Mouse (Mus musculus) forebrain, embryonic 11.5 days (tissue): Measurements from ENCODE around the gene Lpxn. TPM values are rescaled to one million over a fixed set of nuclear protein-coding genes. Genes with fewer than 3 reads are reported as not detected.

Experiments used
- ATAC-seq: fragments of 200-750 bp; cut with Nextera tagmentation; replicated peaks from 2 replicates; pipeline ENCODE4 v1.8.0; 2017; ENCODE audit warnings: moderate TSS enrichment; ENCODE audit not compliant: low FRiP score
- DNase-seq: peaks from one replicate; pipeline ENCODE4 v3.0.0-alpha.2; 2017; ENCODE audit warnings: low spot score
- H3K27ac ChIP-seq: fragments of 300-500 bp; sonication (generic); 2 replicates; pipeline ENCODE4 v1.5.1; 2014; ENCODE audit warnings: low read depth, low read length
- H3K27me3 ChIP-seq: fragments of 300-500 bp; sonication (generic); 2 replicates; pipeline ENCODE4 v1.6.1; 2014; ENCODE audit warnings: mild to moderate bottlenecking, low read length, mixed read lengths; ENCODE audit not compliant: control insufficient read depth, insufficient read depth
- H3K36me3 ChIP-seq: fragments of 300-500 bp; sonication (generic); 2 replicates; pipeline ENCODE4 v1.6.1; 2014; ENCODE audit warnings: mild to moderate bottlenecking, low read length, moderate library complexity, mixed read lengths; ENCODE audit not compliant: control insufficient read depth, insufficient read depth
- H3K4me1 ChIP-seq: fragments of 300-500 bp; sonication (generic); replicated peaks from 2 replicates; pipeline ENCODE4 v1.6.1; 2014; ENCODE audit warnings: low read length, mixed read lengths; ENCODE audit not compliant: control insufficient read depth, insufficient read depth
- H3K4me2 ChIP-seq: fragments of 300-500 bp; sonication (generic); 2 replicates; pipeline ENCODE4 v1.6.1; 2014; ENCODE audit warnings: low read depth, mild to moderate bottlenecking, low read length, moderate library complexity, mixed read lengths; ENCODE audit not compliant: severe bottlenecking
- H3K4me3 ChIP-seq: fragments of 300-500 bp; sonication (generic); 2 replicates; pipeline ENCODE4 v1.5.1; 2014; ENCODE audit warnings: low read depth, low read length
- H3K9ac ChIP-seq: fragments of 300-500 bp; sonication (generic); 2 replicates; pipeline ENCODE4 v1.6.1; 2014; ENCODE audit warnings: low read length
- H3K9me3 ChIP-seq: fragments of 300-500 bp; sonication (generic); 2 replicates; pipeline ENCODE4 v1.6.1; 2016; ENCODE audit warnings: low read length, mixed read lengths; ENCODE audit not compliant: control insufficient read depth
- WGBS: fragments of 180-500 bp; shearing (Covaris S2); extraction: QIAGEN DNeasy Blood & Tissue Kit; methylation state at CpG from one replicate; pipeline ENCODE4 v1.1.7; 2014; 5-methylcytosine and 5-hydroxymethylcytosine counted together
- polyA plus RNA-seq: library from polyadenylated mRNA; unstranded; fragments of >200 nt; fragmentation: Nextera tagmentation; extraction: Ambion mirVana; gene quantifications from 2 replicates; pipeline ENCODE4 v1.2.1, GENCODE M21; 2014

Gene Lpxn
- polyA plus RNA-seq, 1 experiment from 2014 or later, result 1.2 TPM

DNA sequence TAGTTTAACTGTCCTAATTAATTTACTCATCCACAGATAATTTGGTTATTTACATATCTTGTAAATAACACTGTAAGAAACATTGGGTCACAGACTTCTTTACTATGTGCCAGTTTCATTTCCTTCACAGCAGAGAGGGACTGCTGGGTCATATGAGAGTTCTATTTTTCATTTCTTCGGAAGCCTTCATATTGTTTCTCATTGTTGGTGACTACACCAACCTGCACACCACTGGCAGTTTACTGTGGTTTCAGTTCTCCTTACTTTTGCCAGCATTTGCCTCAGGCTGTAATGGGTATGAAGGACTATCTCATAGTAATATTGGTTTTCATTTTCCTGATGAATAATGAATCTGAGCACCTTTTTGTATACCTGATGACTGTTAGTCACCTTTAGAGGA lies 22.5 kb downstream of the Lpxn start:
- no peak overlapping the region for H3K27ac ChIP-seq
- H3K4me2 ChIP-seq, result no peak overlapping the region
- no peak overlapping the region for H3K9ac ChIP-seq
- DNase-seq, result no peak
- no peaks in the 10 kb centered on the region for H3K4me1 ChIP-seq
- ATAC-seq, result no peak
- no peaks in the 10 kb centered on the region for H3K27me3 ChIP-seq
- 93% methylated on average over 1 of the region's 1 CpGs for WGBS
- H3K4me3 ChIP-seq, result no peak overlapping the region
- no peaks in the 10 kb centered on the region for H3K9me3 ChIP-seq
- no peaks in the 10 kb centered on the region for H3K36me3 ChIP-seq

DNA sequence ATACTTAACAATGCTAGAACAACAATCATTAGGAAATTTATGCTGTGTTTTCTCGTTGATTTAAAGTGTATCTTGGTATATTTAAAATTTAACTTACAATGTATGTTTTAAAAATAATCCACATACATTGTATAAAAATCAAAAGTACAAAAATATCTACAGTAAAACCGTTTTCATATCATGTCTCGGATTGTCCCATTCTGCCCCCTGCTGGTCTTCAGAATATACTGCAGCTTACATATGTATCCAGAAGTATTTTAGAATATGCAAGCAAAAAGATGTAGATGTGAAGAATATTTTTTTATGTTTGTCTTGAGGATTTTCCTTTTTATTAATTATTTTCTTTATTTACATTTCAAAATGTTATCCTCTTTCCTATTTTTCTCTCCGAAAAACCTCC lies 24.4 kb downstream of the Lpxn start:
- DNase-seq (no peak), ATAC-seq (no peak)
- no peak overlapping the region for H3K4me2 ChIP-seq
- no peak overlapping the region for H3K4me3 ChIP-seq
- no peak overlapping the region for H3K9ac ChIP-seq
- 40% methylated on average over 4 of the region's 4 CpGs for WGBS
- H3K27me3 ChIP-seq, result no peaks in the 10 kb centered on the region
- H3K9me3 ChIP-seq, result no peaks in the 10 kb centered on the region
- H3K36me3 ChIP-seq, result no peaks in the 10 kb centered on the region
- H3K4me1 ChIP-seq, result no peaks in the 10 kb centered on the region
- no peak overlapping the region for H3K27ac ChIP-seq

DNA sequence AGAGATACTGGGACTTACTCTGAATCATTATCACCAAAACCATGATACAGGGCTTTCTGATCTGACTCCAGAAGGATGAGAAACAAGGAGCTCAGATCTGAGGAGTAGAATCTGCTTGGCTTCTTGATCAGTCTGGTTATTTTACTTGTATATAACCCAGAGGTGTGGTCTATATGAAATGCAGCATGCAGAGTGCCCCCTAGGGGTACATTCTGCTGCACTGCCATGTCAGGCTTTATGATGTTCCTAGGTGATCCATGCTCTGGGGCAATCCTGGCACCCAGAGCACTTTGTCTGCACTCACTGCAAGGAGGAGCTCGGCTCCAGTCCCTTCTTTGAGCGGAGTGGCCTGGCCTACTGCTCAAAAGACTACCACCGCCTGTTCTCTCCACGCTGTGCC lies 28.6 kb downstream of the Lpxn start:
- H3K27me3 ChIP-seq, result no peaks in the 10 kb centered on the region
- ATAC-seq (no peak), DNase-seq (no peak)
- no peaks in the 10 kb centered on the region for H3K9me3 ChIP-seq
- no peak overlapping the region for H3K27ac ChIP-seq
- no peak overlapping the region for H3K9ac ChIP-seq
- H3K4me3 ChIP-seq, result no peak overlapping the region
- WGBS, result 69% methylated on average over 4 of the region's 4 CpGs
- H3K36me3 ChIP-seq, result no peaks in the 10 kb centered on the region
- no peaks in the 10 kb centered on the region for H3K4me1 ChIP-seq
- H3K4me2 ChIP-seq, result no peak overlapping the region

DNA sequence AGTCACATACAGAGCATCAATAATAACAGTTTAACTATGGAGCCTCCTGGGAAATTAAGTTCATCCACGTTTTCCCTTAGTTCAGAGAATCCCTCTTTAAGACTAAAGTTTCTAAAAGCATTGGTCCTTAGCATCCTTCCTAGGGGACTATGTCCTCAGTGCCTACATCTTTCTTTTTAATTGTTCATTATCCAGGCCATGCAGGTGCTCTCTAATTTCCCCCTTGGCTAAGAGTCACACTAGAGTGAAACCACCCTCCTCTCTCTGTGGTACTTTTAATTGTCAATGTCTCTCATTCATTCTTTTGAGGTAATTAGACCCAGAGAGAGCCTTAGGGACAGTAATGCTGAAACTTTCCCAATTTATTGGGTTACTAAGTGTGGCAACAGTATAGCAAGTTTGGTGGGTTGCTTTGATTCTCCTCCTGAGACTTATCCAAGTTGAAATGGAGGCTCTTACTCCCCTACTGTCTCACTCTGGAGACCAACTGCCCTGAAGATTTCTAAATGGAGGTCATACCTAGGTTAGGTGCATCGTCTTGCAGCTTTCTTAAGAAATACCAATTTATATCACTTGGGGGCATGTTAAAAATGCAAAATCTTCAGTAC lies 34.9 kb downstream of the Lpxn start:
- H3K27me3 ChIP-seq, result no peaks in the 10 kb centered on the region
- no peaks in the 10 kb centered on the region for H3K4me1 ChIP-seq
- no peak overlapping the region for H3K4me2 ChIP-seq
- H3K4me3 ChIP-seq, result no peak overlapping the region
- no peaks in the 10 kb centered on the region for H3K9me3 ChIP-seq
- H3K9ac ChIP-seq, result no peak overlapping the region
- H3K27ac ChIP-seq, result no peak overlapping the region
- DNase-seq (no peak), ATAC-seq (no peak)
- H3K36me3 ChIP-seq, result no peaks in the 10 kb centered on the region
- WGBS, result 70% methylated on average over 2 of the region's 2 CpGs

DNA sequence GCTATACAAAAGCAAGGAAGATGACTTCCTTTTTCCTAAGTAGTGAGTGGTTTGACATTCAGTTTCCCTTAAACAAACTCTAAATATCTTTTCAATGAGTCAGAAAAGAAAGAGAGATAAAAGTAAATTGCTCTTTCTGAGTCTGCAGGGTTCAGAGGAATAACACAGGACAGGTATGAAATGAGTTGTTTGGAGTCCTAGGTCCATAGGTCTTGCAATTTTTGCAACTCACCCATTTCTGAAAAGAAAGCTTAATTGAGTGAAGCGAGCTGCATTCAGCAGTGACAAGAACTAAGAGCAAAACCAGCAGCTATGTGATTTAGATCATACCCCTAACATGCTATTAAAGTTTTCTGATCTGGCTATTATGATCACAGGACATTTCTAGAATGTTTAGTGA lies 35.6 kb downstream of the Lpxn start:
- H3K9ac ChIP-seq, result no peak overlapping the region
- H3K27ac ChIP-seq, result no peak overlapping the region
- DNase-seq (no peak), ATAC-seq (no peak)
- no peaks in the 10 kb centered on the region for H3K4me1 ChIP-seq
- H3K27me3 ChIP-seq, result no peaks in the 10 kb centered on the region
- H3K4me2 ChIP-seq, result no peak overlapping the region
- no peaks in the 10 kb centered on the region for H3K36me3 ChIP-seq
- H3K4me3 ChIP-seq, result no peak overlapping the region
- H3K9me3 ChIP-seq, result no peaks in the 10 kb centered on the region
- 77% methylated on average over 1 of the region's 1 CpGs for WGBS

DNA sequence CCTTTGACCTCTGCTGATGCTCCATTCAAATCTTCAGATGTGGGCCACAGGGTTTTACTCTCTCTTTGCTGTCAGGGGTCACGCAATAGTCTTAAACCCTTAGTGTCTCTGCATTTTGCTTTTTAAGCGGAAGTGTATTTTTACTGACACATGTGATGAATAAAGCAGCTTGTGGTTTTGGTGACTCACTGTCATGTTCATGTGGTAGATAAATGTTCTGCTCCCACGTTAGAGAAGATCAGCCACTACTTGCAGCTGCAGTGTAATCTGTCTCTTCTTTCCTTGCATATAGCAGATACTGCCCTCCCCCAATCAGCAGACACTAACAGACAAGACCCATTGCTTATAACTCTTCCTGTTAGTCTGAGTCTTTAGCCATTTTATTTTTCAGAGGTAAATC lies 37.6 kb downstream of the Lpxn start:
- H3K27ac ChIP-seq, result no peak overlapping the region
- H3K36me3 ChIP-seq, result no peaks in the 10 kb centered on the region
- H3K4me1 ChIP-seq, result no peaks in the 10 kb centered on the region
- no peak overlapping the region for H3K4me2 ChIP-seq
- H3K4me3 ChIP-seq, result no peak overlapping the region
- no peaks in the 10 kb centered on the region for H3K9me3 ChIP-seq
- ATAC-seq (no peak), DNase-seq (no peak)
- H3K9ac ChIP-seq, result no peak overlapping the region
- no peaks in the 10 kb centered on the region for H3K27me3 ChIP-seq
- WGBS, result 91% methylated on average over 3 of the region's 3 CpGs

DNA sequence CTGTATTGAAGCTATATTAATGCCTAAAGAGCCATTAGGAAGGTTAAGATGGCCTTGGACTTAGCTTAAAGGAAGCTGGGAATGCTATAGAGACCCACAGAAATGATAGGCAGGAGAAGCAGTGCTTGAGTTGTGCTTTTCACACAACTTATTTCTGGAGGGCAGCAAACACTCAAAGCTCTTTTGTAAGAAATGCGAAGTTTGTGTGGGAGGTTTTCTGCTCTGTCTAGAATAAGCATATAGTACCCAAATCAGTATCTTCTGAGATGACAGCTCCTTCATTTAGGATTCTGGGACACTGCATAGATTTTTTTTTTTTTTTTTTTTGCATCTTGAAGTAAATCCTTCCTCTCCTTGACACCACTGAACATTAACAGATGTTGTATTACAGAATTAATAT lies 42.5 kb downstream of the Lpxn start:
- ATAC-seq (no peak), DNase-seq (no peak)
- no peak overlapping the region for H3K4me2 ChIP-seq
- no peaks in the 10 kb centered on the region for H3K27me3 ChIP-seq
- H3K4me1 ChIP-seq, result no peaks in the 10 kb centered on the region
- H3K4me3 ChIP-seq, result no peak overlapping the region
- H3K9ac ChIP-seq, result no peak overlapping the region
- H3K27ac ChIP-seq, result no peak overlapping the region
- no peaks in the 10 kb centered on the region for H3K9me3 ChIP-seq
- 85% methylated on average over 1 of the region's 1 CpGs for WGBS
- no peaks in the 10 kb centered on the region for H3K36me3 ChIP-seq

DNA sequence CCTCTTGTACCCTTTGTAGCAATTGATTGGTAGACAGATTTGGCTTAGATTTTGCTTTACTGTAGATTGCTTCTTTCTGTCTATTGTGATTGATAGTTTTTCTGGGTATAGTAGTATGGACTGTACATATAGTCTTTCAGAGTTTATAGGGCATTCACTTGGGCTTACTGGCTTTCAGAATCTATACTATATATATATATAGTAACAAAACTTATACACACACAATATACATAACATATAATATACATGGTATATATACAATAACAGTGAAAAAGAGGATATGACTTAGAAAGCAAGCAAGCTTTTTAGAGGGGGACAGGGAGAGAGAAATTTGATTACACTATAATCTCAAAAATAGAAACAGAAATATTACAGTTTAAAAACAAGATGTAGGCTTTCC lies 50.4 kb downstream of the Lpxn start, which contains the start of gene Gm5244:
Gene Gm5244 (plus strand): TSS at position 301 of the 400 bp plus-strand sequence.
- no peak for DNase-seq
- no peaks in the 10 kb centered on the region for H3K27me3 ChIP-seq
- no peaks in the 10 kb centered on the region for H3K36me3 ChIP-seq
- H3K9ac ChIP-seq, result no peak within 1 kb of the TSS
- no peaks in the 10 kb centered on the region for H3K4me1 ChIP-seq
- H3K9me3 ChIP-seq, result no peaks in the 10 kb centered on the region
- H3K27ac ChIP-seq, result no peak within 1 kb of the TSS
- no peak within 1 kb of the TSS for H3K4me3 ChIP-seq
- no peak for ATAC-seq
- H3K4me2 ChIP-seq, result no peak within 1 kb of the TSS

DNA sequence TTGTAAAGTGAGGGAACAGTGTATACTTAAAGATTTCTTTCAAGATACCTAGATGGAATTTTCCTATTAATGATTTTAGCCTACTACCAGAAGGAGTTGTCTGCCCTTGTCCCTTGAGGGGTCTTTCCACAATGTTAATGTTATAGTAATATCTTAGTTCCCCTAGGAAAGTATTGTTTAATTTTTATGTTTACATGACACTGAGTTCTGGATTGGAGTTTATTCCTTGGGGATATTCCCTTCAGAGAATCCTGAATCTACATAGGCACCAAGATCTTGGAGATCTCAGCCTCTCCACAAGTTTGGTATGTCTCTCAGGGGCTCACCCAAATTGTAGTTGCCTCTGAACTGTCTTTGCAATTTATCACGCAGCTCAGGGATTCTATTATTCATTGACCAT lies 61.0 kb downstream of the Lpxn start, which contains the start of gene Olfr1444:
Gene Olfr1444 (plus strand): TSS at position 301 of the 400 bp plus-strand sequence.
- no peak within 1 kb of the TSS for H3K4me2 ChIP-seq
- WGBS, result 54% methylated on average over 1 of the region's 1 CpGs

More for the DNA sequence above, 61.0 kb downstream of the Lpxn start, which contains the start of gene Olfr1444:
- H3K4me1 ChIP-seq, result no peaks in the 10 kb centered on the region
- DNase-seq (no peak), ATAC-seq (no peak)
- H3K4me3 ChIP-seq, result no peak within 1 kb of the TSS
- no peaks in the 10 kb centered on the region for H3K9me3 ChIP-seq
- H3K9ac ChIP-seq, result no peak within 1 kb of the TSS
- no peaks in the 10 kb centered on the region for H3K36me3 ChIP-seq
- H3K27me3 ChIP-seq, result no peaks in the 10 kb centered on the region
- no peak within 1 kb of the TSS for H3K27ac ChIP-seq
